Mouse (Mus musculus) kidney, adult 2 months (tissue): ENCODE measurements around the gene Ggcx.

Experiments
- CTCF ChIP-seq: fragments of 200-500 bp; conservative IDR thresholded peaks from 2 replicates; pipeline ENCODE4 v1.5.1; 2011; ENCODE audit warnings: low read depth, mild to moderate bottlenecking, control low read depth, low read length, moderate library complexity, mixed read lengths; ENCODE audit not compliant: insufficient read depth, insufficient read length
- POLR2A ChIP-seq: fragments of 200-500 bp; IDR thresholded peaks from one replicate; pipeline ENCODE4 v1.6.1; 2011; ENCODE audit warnings: low read depth, low read length, control low read depth

- TF ChIP-seq CTCF (no peak), POLR2A (no peak)
Measured at GRCm38 (mm10) chr6:72454072-72454746, 40.1 kb downstream of the Ggcx start.
